Mouse (Mus musculus): ENCODE measurements at regions not wholly inside any gene's neighbourhood (a gene's known extent, or its start where the extent isn't known, plus 50 kb on each side); places are given as distances from the start of the nearest gene placed in this dataset.

DNA sequence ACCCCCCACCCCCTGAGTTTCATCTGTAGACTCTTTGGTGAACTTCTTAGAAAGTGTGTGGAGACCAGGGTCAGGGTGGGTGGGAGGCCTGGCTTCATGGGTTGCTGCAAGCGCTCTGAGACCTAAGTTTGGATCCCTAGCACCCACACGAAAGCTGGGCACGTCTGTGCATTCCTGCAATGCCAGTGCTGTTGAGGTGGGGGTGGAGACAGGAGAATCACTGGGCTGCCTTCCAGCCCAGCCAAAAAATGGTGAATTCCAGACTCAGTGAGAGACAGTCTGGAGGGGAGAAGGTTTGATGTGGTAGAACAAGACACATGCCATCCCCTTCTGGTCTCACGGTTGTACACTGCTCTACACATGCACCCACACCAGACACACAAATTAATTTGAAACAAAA lies 113.8 kb downstream of the Gadd45g start:
- TF ChIP-seq CTCF (IDR thresholded peaks at IDR 0.05; ENCODE audit: low read depth, low read length), result no peak
- no peak for TF ChIP-seq EP300 (IDR thresholded peaks at IDR 0.05; ENCODE audit: insufficient read depth, low read depth, low read length)
- no peak for TF ChIP-seq POLR2A (IDR thresholded peaks at IDR 0.05; ENCODE audit: insufficient read depth, low read length)

Data from ES-Bruce4 (cell line).